Mouse (Mus musculus) brain, embryonic 14.5 days (tissue): ENCODE measurements at regions not wholly inside any gene's neighbourhood (a gene's known extent, or its start where the extent isn't known, plus 50 kb on each side); places are given as distances from the start of the nearest gene placed in this dataset.

Experiments
- CTCF ChIP-seq: fragments of 200-500 bp; IDR thresholded peaks from 2 replicates; pipeline ENCODE4 v1.5.1; 2012; ENCODE audit warnings: inconsistent platforms, mild to moderate bottlenecking, moderate library complexity, borderline replicate concordance; ENCODE audit not compliant: insufficient read depth, insufficient read length; ENCODE audit errors: extremely low read depth
- POLR2A ChIP-seq: fragments of 200-500 bp; IDR thresholded peaks from 2 replicates; pipeline ENCODE4 v1.6.1; 2012; ENCODE audit warnings: mild to moderate bottlenecking, inconsistent platforms, borderline replicate concordance; ENCODE audit not compliant: poor library complexity, insufficient read depth, insufficient read length, severe bottlenecking; ENCODE audit errors: extremely low read depth

GRCm38 (mm10) chr1:186383453-186383852 lies 266.3 kb upstream of the Lyplal1 start:
- no peak for TF ChIP-seq CTCF
- no peak for TF ChIP-seq POLR2A
